Mouse (Mus musculus): ENCODE measurements at regions not wholly inside any gene's neighbourhood (a gene's known extent, or its start where the extent isn't known, plus 50 kb on each side); places are given as distances from the start of the nearest gene placed in this dataset.

DNA sequence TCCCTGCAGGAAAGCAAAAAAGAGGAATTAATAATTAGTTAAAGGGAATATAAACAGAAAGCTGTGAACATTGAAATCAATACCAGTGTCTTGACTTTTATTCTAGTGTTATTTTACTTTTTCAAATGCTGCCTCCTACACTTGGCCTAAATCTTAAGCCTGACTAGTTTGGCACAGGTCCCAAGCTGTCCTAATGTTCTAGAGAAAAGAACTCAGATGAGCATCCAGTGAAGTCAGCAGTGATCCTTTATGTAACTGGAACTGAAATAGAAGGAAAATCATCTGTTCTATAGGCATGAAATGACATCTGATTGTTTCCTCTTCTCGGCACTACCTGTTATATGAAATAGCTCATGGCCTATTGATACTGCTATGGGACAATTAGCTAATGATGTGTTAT lies 586.3 kb upstream of the Gria3 start:
- DNase-seq, result peak; percentile 5

Data from right cerebral cortex, postnatal 14 days (tissue).